Mouse (Mus musculus): ENCODE measurements at regions not wholly inside any gene's neighbourhood (a gene's known extent, or its start where the extent isn't known, plus 50 kb on each side); places are given as distances from the start of the nearest gene placed in this dataset.

DNA sequence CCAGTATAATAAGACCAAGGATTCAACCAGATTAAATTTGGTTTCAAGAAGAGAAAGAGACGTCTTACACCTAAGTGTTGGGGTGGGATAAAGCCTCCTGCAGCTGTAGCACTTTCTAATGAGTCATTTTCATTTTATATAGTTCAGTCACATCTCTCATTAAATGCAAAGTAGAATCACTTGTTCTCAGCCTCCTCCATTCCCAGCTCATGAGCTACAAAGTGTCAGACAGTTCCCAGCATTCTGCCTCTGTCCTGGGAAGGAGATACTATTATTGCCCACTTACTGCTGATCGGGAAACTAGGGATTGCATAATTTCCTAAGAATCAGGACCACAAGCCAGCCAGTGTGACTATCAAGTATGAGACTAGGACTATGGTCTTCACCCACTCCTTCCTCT is 158.9 kb downstream of the Tph2 start:
- Histone ChIP-seq H3K27me3 (no peaks in the 10 kb centered on the region), H3K9me3 (replicated peaks) (no peaks in the 10 kb centered on the region), H3K27ac (no peak overlapping the region), H3K4me2 (replicated peaks) (no peak overlapping the region), H3K4me3 (no peak overlapping the region), H3K36me3 (no peaks in the 10 kb centered on the region), H3K9ac (no peak overlapping the region), H3K4me1 (no peaks in the 10 kb centered on the region)
- 86% methylated on average over 2 of the region's 2 CpGs for WGBS
- ATAC-seq (ENCODE audit: low FRiP score) = no peak

DNA sequence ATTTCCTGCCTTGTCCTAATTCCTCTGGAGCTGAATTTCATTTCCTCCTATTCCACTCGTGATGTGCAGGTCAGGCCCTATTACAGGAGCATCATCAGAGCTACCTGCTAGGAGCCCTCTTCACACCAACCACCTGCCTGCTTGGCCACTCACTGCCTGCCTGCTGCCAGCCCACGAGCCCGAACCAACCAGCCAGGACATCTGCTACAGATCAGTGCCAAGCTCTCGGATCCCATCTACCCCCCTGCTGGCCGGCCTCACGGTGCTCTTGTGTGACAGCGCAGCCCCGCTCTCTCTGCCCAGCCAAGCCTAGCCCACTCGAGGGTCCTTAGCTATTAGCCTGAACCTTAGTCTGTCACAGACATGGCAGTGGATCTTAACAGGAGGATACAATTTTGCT is 165.4 kb downstream of the Tph2 start:
- Histone ChIP-seq H3K27ac (no peak overlapping the region), H3K4me2 (replicated peaks) (no peak overlapping the region), H3K4me3 (no peak overlapping the region), H3K9ac (no peak overlapping the region), H3K27me3 (no peaks in the 10 kb centered on the region), H3K9me3 (replicated peaks) (no peaks in the 10 kb centered on the region), H3K36me3 (no peaks in the 10 kb centered on the region), H3K4me1 (no peaks in the 10 kb centered on the region)
- 64% methylated on average over 9 of the region's 9 CpGs for WGBS
- ATAC-seq (ENCODE audit: low FRiP score) = no peak

DNA sequence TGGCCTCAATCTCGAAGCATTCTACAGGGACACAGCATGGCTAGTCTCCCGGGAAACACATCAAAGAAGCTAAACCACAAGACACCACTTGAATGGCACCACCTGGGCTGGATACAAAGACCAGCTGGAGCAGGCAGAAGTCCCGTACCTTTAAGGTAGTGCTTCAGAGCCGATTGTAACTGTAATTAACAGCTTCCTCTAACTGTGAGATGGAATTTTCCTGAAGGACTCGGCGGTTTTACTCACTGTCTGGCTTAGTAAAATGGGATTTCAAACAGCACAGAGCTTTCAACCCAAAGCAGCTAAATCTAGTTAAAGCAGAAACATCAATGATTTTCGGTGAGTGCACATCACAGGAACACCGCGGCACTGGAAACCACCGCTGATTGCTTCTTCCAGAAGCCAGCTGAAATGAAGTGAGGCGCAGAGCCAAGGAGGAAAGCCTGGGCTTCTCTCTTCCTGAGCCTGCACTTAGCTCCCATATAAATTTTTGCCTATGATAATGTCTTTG is 171.3 kb downstream of the Tph2 start:
- Histone ChIP-seq H3K4me2 (replicated peaks) (peak overlapping the region; percentile 7), H3K27ac (no peak overlapping the region), H3K27me3 (no peaks in the 10 kb centered on the region), H3K9ac (no peak overlapping the region), H3K36me3 (no peaks in the 10 kb centered on the region), H3K4me1 (no peaks in the 10 kb centered on the region), H3K9me3 (replicated peaks) (no peaks in the 10 kb centered on the region), H3K4me3 (no peak overlapping the region)
- WGBS = 24% methylated on average over 11 of the region's 11 CpGs
- ATAC-seq (ENCODE audit: low FRiP score) = no peak

DNA sequence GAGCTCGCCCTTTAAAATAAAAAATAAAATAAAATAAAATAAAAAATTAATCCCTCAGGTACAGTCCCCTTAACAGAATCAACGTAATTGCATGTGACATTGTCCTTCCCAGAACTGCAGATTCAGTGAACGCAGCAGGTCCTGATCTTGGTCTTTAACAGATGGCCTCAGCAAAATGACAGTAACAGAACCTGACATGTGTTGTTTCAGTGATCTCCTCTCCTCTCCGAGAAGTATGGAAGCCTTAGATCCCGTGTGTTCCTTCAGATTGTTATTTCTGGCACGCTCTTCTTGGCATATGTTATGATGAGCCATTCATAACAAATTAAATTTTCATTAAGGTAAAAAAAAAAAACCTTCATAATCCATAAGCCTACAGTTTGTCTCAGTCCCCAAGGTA is 171.9 kb downstream of the Tph2 start:
- ATAC-seq (ENCODE audit: low FRiP score) = 0 out of 2 replicates have a peak, but pooled peaks have one; percentile 22
- Histone ChIP-seq H3K4me2 (replicated peaks) (no peak overlapping the region), H3K27ac (no peak overlapping the region), H3K36me3 (no peaks in the 10 kb centered on the region), H3K9me3 (replicated peaks) (no peaks in the 10 kb centered on the region), H3K4me1 (no peaks in the 10 kb centered on the region), H3K27me3 (no peaks in the 10 kb centered on the region), H3K4me3 (no peak overlapping the region), H3K9ac (no peak overlapping the region)
- 68% methylated on average over 6 of the region's 6 CpGs for WGBS

DNA sequence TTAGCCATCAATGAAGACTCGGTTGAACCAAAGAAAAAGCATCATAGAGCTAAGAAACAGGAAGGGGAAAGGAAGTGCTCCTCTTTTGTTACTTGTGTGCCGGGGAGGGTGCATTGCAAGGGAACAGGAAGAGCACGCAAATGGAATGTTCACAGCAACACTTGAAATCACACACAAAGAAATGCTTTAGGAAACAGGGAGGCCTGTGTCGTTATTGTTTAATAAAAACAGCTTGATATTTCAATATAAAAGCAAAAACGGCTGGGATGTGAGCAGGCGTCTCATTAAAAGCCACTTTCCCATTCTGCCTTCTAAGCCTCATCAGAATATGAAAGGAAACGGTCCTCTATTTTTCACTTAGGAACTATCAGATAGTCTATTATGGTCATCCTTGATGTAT is 172.5 kb downstream of the Tph2 start:
- Histone ChIP-seq H3K27me3 (no peaks in the 10 kb centered on the region), H3K4me3 (no peak overlapping the region), H3K36me3 (no peaks in the 10 kb centered on the region), H3K9me3 (replicated peaks) (no peaks in the 10 kb centered on the region), H3K9ac (no peak overlapping the region), H3K27ac (no peak overlapping the region), H3K4me2 (replicated peaks) (no peak overlapping the region), H3K4me1 (no peaks in the 10 kb centered on the region)
- 56% methylated on average over 7 of the region's 7 CpGs for WGBS
- no peak for ATAC-seq (ENCODE audit: low FRiP score)

DNA sequence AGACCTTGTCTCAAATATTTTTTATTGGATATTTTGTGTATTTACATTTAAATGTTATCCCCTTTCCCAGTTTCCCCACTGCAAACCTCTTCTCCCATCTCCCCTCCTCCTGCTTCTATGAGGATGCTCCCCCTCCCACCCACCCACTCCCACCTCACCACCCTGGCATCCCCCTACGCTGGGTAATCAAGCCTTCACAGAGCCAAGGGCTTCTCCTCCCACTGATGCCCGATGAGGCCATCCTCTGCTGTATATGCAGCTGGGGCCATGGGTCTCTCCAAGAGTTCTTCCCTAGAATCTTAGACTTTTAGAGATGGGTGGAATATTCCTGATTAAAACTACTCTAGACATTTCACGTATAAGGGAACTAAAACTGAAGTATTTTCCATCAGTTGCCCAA is 172.9 kb downstream of the Tph2 start:
- H3K36me3 ChIP-seq = no peaks in the 10 kb centered on the region
- no peak overlapping the region for H3K27ac ChIP-seq
- 84% methylated on average over 3 of the region's 3 CpGs for WGBS
- no peak for ATAC-seq (ENCODE audit: low FRiP score)
- H3K4me1 ChIP-seq = no peaks in the 10 kb centered on the region
- no peak overlapping the region for H3K4me2 ChIP-seq (replicated peaks)
- no peaks in the 10 kb centered on the region for H3K27me3 ChIP-seq
- no peak overlapping the region for H3K9ac ChIP-seq
- H3K9me3 ChIP-seq (replicated peaks) = no peaks in the 10 kb centered on the region
- H3K4me3 ChIP-seq = no peak overlapping the region

DNA sequence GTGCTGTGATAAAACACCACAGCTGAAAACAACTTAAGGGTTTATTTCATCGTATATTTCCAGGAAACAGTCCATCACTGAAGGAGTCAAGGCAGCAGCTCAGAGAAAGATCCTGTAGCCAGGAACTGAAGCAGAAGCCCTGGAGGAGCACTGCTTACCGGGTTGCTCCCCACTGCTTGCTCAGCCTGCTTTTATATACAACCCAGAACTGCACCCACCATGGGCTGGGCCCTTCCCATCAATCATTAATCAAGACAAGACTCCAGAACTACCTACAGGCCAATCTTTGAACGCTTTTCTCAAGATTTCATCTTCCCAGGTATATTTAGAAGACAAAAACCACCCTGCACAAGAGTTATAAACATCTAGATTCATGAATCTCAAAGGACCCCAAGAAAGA is 188.4 kb downstream of the Tph2 start:
- Histone ChIP-seq H3K36me3 (no peaks in the 10 kb centered on the region), H3K4me1 (no peaks in the 10 kb centered on the region), H3K4me3 (no peak overlapping the region), H3K27me3 (no peaks in the 10 kb centered on the region), H3K4me2 (replicated peaks) (no peak overlapping the region), H3K9ac (no peak overlapping the region), H3K27ac (no peak overlapping the region), H3K9me3 (replicated peaks) (no peaks in the 10 kb centered on the region)
- 72% methylated on average over 3 of the region's 3 CpGs for WGBS
- ATAC-seq (ENCODE audit: low FRiP score) = no peak

DNA sequence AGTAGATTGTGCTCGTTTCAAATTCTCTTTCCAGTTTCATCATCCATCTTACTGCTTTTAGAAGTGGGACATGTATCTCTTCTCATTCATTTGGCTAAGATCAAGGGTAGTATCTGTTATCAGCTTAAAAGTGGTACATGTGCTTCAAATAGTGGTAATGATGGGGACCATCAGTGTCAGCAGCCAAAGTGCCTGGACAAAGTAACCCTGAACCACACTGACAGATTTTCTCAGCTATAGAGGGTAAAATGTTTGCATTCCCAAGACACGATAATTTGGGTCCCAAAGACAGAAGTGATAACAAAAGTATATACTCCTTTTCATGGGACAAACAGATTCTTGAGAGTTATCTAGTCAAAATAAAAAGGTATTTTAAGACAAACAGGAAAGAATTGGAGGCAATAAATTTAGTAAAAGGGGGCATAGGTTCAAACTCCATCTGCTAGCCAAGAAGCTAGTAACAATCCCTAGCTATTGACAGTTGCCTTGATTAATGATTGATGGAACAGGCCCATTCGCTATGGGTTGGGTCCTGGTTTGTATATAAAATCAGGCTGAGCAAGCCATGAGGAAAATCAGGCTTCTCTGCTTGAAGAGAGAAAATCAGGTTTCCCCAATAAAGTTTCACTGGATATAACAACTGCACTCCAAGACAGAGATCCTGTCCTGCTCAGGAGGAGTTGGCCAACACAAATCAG is 189.5 kb downstream of the Tph2 start:
- H3K9me3 ChIP-seq (replicated peaks) = no peaks in the 10 kb centered on the region
- no peak for ATAC-seq (ENCODE audit: low FRiP score)
- H3K9ac ChIP-seq = no peak overlapping the region
- H3K36me3 ChIP-seq = no peaks in the 10 kb centered on the region
- no peak overlapping the region for H3K27ac ChIP-seq
- H3K4me3 ChIP-seq = no peak overlapping the region
- H3K27me3 ChIP-seq = no peaks in the 10 kb centered on the region
- WGBS = 77% methylated on average over 3 of the region's 3 CpGs
- H3K4me2 ChIP-seq (replicated peaks) = no peak overlapping the region
- no peaks in the 10 kb centered on the region for H3K4me1 ChIP-seq

DNA sequence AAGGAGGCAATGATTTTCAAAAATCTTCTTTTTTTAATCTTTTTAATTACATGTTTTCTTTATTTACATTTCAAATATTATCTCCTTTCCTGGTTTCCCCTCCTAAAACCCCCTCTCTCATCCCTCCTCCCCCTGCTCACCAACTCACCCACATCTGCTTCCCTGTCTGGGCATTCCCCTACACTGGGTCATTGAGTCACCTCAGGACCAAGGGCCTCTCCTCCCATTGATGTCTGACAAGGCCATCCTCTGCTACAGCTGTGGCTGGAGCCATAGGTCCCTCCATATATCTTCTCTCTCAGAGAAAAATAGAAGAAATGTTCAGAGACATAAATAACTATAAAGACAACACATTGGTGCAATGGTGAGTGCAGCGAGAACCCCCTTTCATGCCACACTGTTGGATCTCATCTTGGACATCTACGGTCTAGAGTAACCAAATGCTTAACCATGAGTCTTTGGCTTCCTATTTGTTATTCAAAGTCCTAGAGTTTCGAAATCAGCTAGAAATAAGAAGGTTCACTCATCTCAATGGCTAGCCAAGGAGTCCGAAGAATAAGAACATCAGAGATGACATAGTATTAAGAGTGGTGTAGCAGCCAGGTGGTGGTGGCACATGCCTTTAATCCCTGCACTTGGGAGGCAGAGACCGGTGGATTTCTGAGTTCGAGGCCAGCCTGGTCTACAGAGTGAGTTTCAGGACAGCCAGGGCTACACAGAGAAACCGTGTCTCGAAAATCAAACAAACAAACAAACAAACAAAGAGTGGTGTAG is 186.5 kb upstream of the Trhde start:
- Histone ChIP-seq H3K4me3 (no peak overlapping the region), H3K36me3 (no peaks in the 10 kb centered on the region), H3K4me1 (no peaks in the 10 kb centered on the region), H3K9me3 (replicated peaks) (no peaks in the 10 kb centered on the region), H3K9ac (no peak overlapping the region), H3K4me2 (replicated peaks) (no peak overlapping the region), H3K27me3 (no peaks in the 10 kb centered on the region), H3K27ac (no peak overlapping the region)
- no peak for ATAC-seq (ENCODE audit: low FRiP score)
- WGBS = 89% methylated on average over 8 of the region's 8 CpGs

DNA sequence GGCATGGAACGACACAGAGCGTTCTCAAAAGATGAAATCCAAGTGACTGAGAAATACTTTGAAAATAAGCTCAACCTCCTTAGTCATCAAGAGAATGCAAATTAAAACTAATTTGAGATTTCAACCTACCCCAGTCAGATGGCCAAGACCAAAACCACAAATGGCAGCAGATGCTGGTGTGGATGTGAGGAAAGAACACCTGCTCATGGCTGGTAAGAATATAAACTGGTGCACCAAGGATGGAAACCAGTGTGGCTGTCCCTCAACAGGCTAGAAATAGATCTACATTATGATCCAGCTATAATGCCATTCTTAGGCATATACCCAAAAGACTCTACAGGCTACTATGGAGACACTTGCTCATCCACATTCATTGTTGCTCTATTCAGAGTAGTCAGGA is 170.3 kb upstream of the Trhde start:
- WGBS = 90% methylated on average over 2 of the region's 2 CpGs
- Histone ChIP-seq H3K9ac (no peak overlapping the region), H3K9me3 (replicated peaks) (no peaks in the 10 kb centered on the region), H3K4me2 (replicated peaks) (no peak overlapping the region), H3K4me1 (no peaks in the 10 kb centered on the region), H3K4me3 (no peak overlapping the region), H3K27ac (no peak overlapping the region), H3K36me3 (no peaks in the 10 kb centered on the region), H3K27me3 (no peaks in the 10 kb centered on the region)
- no peak for ATAC-seq (ENCODE audit: low FRiP score)

DNA sequence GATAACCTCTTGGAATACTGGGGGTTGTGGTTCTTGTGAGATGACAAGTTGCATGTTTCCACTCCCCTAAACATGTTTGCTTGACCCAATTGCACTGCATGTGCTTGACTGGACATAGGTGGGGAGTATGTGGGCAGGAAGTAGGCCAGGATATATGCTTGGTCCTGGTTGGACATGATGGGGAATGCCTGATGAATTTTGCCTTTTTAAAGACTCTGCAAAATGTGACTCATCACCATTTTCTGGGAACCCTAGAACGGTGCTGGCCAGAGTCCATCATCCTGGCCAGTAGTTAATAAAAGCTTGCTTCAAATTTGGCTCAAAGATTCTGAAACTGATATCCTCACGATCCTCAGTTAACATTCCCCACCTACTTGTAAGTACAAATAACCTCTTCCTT is 161.5 kb upstream of the Trhde start:
- Histone ChIP-seq H3K4me2 (replicated peaks) (no peak overlapping the region), H3K4me1 (no peaks in the 10 kb centered on the region), H3K27me3 (no peaks in the 10 kb centered on the region), H3K9ac (no peak overlapping the region), H3K4me3 (no peak overlapping the region), H3K36me3 (no peaks in the 10 kb centered on the region), H3K9me3 (replicated peaks) (no peaks in the 10 kb centered on the region), H3K27ac (no peak overlapping the region)
- 85% methylated on average over 2 of the region's 2 CpGs for WGBS
- ATAC-seq (ENCODE audit: low FRiP score) = no peak

DNA sequence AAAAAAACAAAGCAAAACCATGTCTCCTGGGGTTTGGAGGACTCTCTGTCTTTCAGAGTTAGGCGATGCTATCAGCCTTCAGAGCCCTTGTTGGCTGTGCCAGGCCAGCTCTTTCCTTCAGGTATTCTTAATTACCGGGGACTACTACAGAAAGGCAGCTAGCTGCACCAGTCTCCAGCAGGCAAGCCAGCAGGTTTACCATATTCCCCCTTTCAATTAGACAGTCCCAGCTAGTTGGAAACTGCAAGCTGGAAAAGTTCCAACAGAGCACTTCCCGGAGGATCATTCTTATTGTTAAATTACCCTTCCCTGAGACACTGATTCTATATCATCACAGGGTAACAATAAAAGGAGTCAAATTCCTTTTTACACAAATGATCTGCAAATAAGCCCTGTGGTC is 155.8 kb upstream of the Trhde start:
- H3K4me2 ChIP-seq (replicated peaks) = no peak overlapping the region
- H3K9me3 ChIP-seq (replicated peaks) = no peaks in the 10 kb centered on the region
- H3K27ac ChIP-seq = no peak overlapping the region
- no peaks in the 10 kb centered on the region for H3K36me3 ChIP-seq
- no peak overlapping the region for H3K9ac ChIP-seq
- WGBS = 52% methylated on average over 3 of the region's 3 CpGs
- H3K4me1 ChIP-seq = no peaks in the 10 kb centered on the region
- no peak overlapping the region for H3K4me3 ChIP-seq
- no peaks in the 10 kb centered on the region for H3K27me3 ChIP-seq
- ATAC-seq (ENCODE audit: low FRiP score) = no peak

DNA sequence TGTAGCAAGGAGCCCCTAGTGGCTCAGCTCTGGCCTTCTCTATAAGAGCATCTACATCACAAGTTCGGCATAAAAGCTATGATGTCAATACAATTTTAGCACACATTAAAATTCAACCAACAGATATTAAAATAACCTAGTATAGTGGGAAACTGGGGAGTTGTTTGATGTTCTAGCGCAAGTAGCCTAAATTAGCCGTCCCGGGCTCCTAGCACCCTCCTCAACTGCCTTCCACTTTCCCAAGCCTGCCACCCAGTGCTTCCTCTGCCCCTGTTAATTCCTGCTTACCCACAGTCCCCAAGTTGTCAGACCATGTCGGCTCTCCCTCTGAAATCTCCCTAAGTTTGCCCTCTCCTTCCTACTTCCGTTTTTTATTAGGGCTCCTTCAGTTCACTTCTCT is 154.2 kb upstream of the Trhde start:
- Histone ChIP-seq H3K4me2 (replicated peaks) (no peak overlapping the region), H3K9ac (no peak overlapping the region), H3K4me1 (no peaks in the 10 kb centered on the region), H3K27ac (no peak overlapping the region), H3K27me3 (no peaks in the 10 kb centered on the region), H3K36me3 (no peaks in the 10 kb centered on the region), H3K9me3 (replicated peaks) (no peaks in the 10 kb centered on the region), H3K4me3 (no peak overlapping the region)
- 85% methylated on average over 6 of the region's 6 CpGs for WGBS
- no peak for ATAC-seq (ENCODE audit: low FRiP score)

Measured in hindbrain, embryonic 12.5 days (tissue).